9 mouse cellular contexts compared by ENCODE assay signal in the genomic region with DNA sequence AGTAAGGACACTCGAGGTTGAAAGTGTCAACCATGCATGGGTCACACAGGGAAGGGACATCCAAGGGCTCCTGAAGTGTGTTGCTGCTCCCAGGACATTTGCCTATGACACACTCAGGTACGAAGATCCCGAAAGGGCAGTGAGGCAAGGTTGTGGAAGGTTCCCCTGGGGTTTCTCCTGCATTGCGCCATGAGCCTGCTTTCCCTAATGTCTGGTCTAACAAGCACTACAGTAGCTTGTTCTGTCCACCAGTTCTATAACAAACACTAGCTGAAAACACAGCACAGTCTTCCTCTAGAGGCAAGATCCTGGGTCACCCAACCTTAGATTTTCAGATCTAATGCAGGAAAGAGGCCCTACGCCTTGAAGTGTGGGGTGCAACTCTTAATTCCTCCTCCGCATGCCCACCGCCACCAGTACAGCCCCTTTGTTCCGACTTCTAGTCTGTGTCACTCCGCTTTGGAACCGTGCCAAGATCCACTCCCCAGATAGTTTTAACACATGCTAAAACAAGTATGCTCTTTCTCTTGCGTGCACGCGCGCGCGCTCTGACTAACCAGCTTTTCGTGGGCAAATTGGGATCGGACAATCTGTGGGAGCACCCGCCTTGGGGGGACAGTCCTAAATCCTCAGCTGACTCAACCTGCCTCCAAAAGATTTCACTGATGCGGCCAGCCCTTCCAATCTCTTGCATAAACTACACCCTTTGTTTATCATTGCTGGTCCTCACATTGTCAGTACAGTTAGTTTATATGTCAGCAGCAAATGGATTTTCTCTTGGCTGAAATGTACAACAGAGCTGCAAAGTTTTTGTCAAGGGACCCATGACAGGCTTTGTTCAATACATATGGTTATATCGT. TPM values are rescaled to one million over a fixed set of nuclear protein-coding genes. Genes with fewer than 3 reads are reported as not detected.
DNase-seq lines count a peak whose midpoint lies in the region; ATAC-seq and TF ChIP-seq lines count a peak whose summit lies in the region.
"Had no signal": no experiment of that assay in that cellular context is flagged by ENCODE, and none has a peak within 500 bp of the region (broad histone marks: within the 10 kb centered on the region; RNA-seq: fewer than 3 reads in every experiment).

No protein-coding gene starts in this region.

- no peaks in the 10 kb centered on the region for H3K27me3 ChIP-seq in kidney, adult 2 months (replicated peaks; ENCODE audit: control insufficient read depth, insufficient read depth, low read length)
- H3K27me3 ChIP-seq in stomach, embryonic 16.5 days (ENCODE audit: control insufficient read depth, insufficient read depth, low read length), result no peaks in the 10 kb centered on the region

- DNase-seq in kidney, adult 2 months, result peak; percentile 8
- no peak for DNase-seq in kidney, adult 8-10 months
- DNase-seq in adrenal gland, postnatal 36 days, result peak; percentile 8 to 27
- peak; percentile 66 to 71 for DNase-seq in heart, adult 18-20 months
- peak; percentile 37 for DNase-seq in kidney, postnatal 14 days
- DNase-seq in cerebellum, adult 11 months, result no peak
- DNase-seq in embryo, embryonic 9.5 days (ENCODE audit: extremely low spot score), result no peak

- no peak for TF ChIP-seq POLR2A in kidney, adult 2 months (IDR thresholded peaks at IDR 0.05; ENCODE audit: low read depth, low read length)

- H3K4me1 ChIP-seq in kidney, adult 2 months (ENCODE audit: control insufficient read depth, insufficient read depth, low read length), result no peaks in the 10 kb centered on the region
- H3K4me1 ChIP-seq in stomach, embryonic 16.5 days (ENCODE audit: control insufficient read depth, insufficient read depth, low read length), result peaks cover 45% of the 10 kb centered on the region
- H3K4me1 ChIP-seq: megakaryocyte, embryonic 14.5 days had no signal

- no peak overlapping the region for H3K4me3 ChIP-seq in kidney, adult 2 months (ENCODE audit: insufficient read depth, low read depth, low read length)
- peak overlapping the region; percentile 17; the same call in 1 of the 2 replicates for H3K4me3 ChIP-seq in stomach, embryonic 16.5 days (replicated peaks; ENCODE audit: low read length)
- H3K4me3 ChIP-seq: megakaryocyte, embryonic 14.5 days had no signal

- peak; percentile 66 for ATAC-seq in stomach, embryonic 16.5 days (ENCODE audit: insufficient read depth, low FRiP score)

- 79% methylated on average over 21 of the region's 21 CpGs for WGBS in kidney, adult 2 months
- WGBS in stomach, embryonic 16.5 days, result 49% methylated on average over 21 of the region's 21 CpGs

- H3K4me2 ChIP-seq in stomach, embryonic 16.5 days (ENCODE audit: low read depth, low read length), result peak overlapping the region; percentile 45

- H3K36me3 ChIP-seq in kidney, adult 2 months (ENCODE audit: control insufficient read depth, insufficient read depth, low read length), result no peaks in the 10 kb centered on the region
- H3K36me3 ChIP-seq in stomach, embryonic 16.5 days (ENCODE audit: control insufficient read depth, insufficient read depth, low read length), result no peaks in the 10 kb centered on the region

- peak overlapping the region; percentile 40; the same call in 1 of the 2 replicates for H3K9ac ChIP-seq in stomach, embryonic 16.5 days (ENCODE audit: low read length)

- no peak overlapping the region for H3K27ac ChIP-seq in kidney, adult 2 months (ENCODE audit: insufficient read depth, low read depth, low read length)
- H3K27ac ChIP-seq in stomach, embryonic 16.5 days (ENCODE audit: low read length), result peak overlapping the region; percentile 83

- H3K9me3 ChIP-seq in stomach, embryonic 16.5 days (replicated peaks; ENCODE audit: control insufficient read depth, low read length), result no peaks in the 10 kb centered on the region
- H3K9me3 ChIP-seq: megakaryocyte, embryonic 14.5 days had no signal

- TF ChIP-seq CTCF in kidney, adult 2 months (conservative IDR thresholded peaks at IDR 0.05; ENCODE audit: insufficient read depth, insufficient read length, low read depth, low read length), result no peak

RNA-seq across cellular contexts. Expression of a gene that starts 10.0 kb away (rescaled TPM):
- polyA plus RNA-seq in kidney, adult 2 months (2012; rRNA removed), result 7.3 and 10.7 TPM in 2 replicates
- total RNA-seq in adrenal gland, postnatal 36 days (2021), result 10 to 100 TPM; 55.1 to 93.2 TPM
- 100 to 1,000 TPM; 108 TPM for total RNA-seq in heart, adult 18-20 months (2021)
- polyA plus RNA-seq in stomach, embryonic 16.5 days (2015; fragmentation: Nextera tagmentation; extraction: Ambion mirVana), result 7.3 and 10.5 TPM in 2 replicates

RNA-seq across cellular contexts. Expression of a gene that starts 23.8 kb away (rescaled TPM):
- polyA plus RNA-seq in kidney, adult 2 months (2012; rRNA removed), result 52.1 and 89.3 TPM in 2 replicates
- total RNA-seq in adrenal gland, postnatal 36 days (2021), result 100 to 1,000 TPM; 257 to 298 TPM
- total RNA-seq in heart, adult 18-20 months (2021), result 1,000 to 10,000 TPM; 1,047 to 1,076 TPM
- polyA plus RNA-seq in stomach, embryonic 16.5 days (2015; fragmentation: Nextera tagmentation; extraction: Ambion mirVana), result 239 and 241 TPM in 2 replicates

RNA-seq across cellular contexts. Expression of a gene that starts 49.3 kb away (rescaled TPM):
- polyA plus RNA-seq in kidney, adult 2 months (2012; rRNA removed), result not detected in 2 replicates
- not detected for total RNA-seq in adrenal gland, postnatal 36 days (2021)
- total RNA-seq in heart, adult 18-20 months (2021), result not detected
- polyA plus RNA-seq in stomach, embryonic 16.5 days (2015; fragmentation: Nextera tagmentation; extraction: Ambion mirVana), result 0.10 TPM in 1 of 2 replicates, not detected in the other

Comparison
In these comparisons a context has a peak if more than half of its experiments do, and no peak if none do; other contexts are left out.
1. DNase-seq: peak in kidney, adult 2 months (single experiment), adrenal gland, postnatal 36 days (2 of 2), heart, adult 18-20 months (2 of 2) and kidney, postnatal 14 days (single experiment); none in kidney, adult 8-10 months (0 of 2), cerebellum, adult 11 months (single experiment) and embryo, embryonic 9.5 days (single experiment).